Mouse (Mus musculus) embryo, embryonic 11 days (tissue): ENCODE data around the gene Ucn2.

ENCODE experiments used
- DNase-seq: peaks from one replicate; pipeline ENCODE4 v3.0.0-alpha.2; 2015

The Ucn2 gene

GRCm38 (mm10) chr9:108985710-108986109 lies at the start of gene Ucn2:
Gene Ucn2 (plus strand): TSS chr9:108986010.
- no peak for DNase-seq

- DNase-seq: peak; percentile 98
Measured at GRCm38 (mm10) chr9:108936418-108937364, 49.1 kb upstream of the Ucn2 start, which contains the start of gene Uqcrc1. Gene Uqcrc1 (plus strand): TSS chr9:108936633.

DNA sequence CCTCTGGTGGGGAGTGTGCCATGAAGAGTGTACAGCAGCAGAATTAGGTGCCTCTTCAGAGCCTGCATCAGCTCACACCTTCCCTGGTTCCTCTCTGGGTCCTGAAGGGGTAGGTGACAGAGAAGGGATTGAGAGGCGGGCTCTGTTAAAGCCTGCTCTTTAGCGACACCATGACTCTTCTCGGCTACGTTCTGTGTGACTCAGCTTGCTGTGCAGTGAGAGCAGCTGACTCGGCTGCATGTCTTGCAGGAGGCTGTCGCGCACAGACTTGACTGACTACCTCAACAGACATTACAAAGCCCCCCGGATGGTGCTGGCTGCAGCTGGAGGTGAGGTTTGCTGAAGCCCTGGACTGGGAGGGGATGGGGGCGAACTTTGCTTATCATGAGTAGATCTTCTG lies 40.7 kb upstream of the Ucn2 start:
- no peak for DNase-seq

GRCm38 (mm10) chr9:108945608-108946007 lies 40.2 kb upstream of the Ucn2 start:
- no peak for DNase-seq

DNA sequence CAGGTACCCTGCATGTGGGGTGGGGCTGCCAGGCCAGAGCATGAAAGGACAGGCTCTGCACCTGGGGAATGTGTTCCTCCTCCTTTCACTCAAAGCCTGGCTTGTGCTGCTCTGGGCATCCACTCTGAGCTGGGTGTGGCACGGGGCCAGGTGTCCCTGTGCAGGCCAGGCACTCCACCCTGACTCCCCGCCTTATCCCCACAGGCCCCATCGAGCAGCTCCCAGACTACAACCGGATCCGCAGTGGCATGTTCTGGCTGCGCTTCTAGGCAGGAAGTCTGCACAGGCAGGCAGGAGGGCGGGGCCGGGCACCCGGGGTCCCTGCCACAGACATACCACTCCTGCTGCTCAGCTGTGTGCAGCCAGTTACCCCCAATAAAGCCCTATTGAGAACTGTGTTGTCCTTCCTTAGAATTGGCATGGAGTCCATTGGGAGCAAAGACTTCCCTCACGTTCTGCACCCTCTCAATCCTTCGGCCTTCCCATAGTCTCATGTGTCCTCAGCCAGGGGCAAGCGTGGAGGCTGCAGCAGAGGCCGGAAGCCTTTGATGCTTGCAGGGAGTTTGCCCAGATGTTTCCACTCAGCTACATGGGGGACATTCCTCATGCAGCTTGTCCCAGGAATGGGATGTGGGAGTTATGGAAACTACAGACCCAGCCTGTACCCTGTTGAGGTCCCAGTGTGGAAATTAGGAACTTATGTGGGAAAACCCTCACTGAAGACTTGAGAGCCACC lies 36.4 kb upstream of the Ucn2 start:
- DNase-seq: peak; percentile 69

- DNase-seq: no peak
Measured at GRCm38 (mm10) chr9:108949967-108950728, 35.7 kb upstream of the Ucn2 start.

- DNase-seq: peak; percentile 16
Measured at GRCm38 (mm10) chr9:108953081-108953636, 32.7 kb upstream of the Ucn2 start, which contains the start of gene Col7a1. Gene Col7a1 (plus strand): TSS chr9:108953586.

DNA sequence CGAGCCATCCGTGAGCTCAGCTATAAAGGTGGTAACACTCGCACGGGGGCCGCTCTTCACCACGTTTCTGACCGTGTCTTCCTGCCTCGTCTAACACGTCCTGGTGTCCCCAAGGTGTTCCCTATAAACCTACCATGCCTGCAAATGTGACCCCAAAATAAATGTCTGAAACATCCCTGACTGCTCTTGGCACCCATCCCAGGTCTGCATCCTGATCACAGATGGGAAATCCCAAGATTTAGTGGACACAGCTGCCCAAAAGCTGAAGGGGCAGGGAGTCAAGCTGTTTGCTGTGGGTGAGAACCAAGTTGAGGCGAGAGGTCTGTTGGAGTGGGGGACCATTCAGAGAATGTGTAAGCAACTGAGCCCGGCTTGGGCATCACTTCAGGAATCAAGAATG lies 30.6 kb upstream of the Ucn2 start:
- no peak for DNase-seq

DNA sequence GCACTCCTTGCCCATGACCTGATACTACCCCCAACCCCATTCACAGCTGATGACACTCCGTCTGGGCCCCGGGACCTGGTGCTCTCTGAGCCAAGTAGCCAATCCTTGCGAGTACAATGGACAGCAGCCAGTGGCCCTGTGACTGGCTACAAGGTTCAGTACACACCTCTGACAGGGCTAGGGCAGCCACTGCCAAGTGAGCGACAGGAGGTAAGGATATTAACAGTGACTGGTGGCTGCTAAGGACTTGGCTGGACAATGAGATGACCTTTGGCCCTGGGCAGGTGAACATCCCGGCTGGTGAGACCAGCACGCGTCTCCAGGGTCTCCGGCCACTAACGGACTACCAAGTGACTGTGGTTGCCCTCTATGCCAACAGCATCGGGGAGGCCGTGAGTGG lies 30.0 kb upstream of the Ucn2 start:
- DNase-seq: no peak

- no peak for DNase-seq
Measured at GRCm38 (mm10) chr9:108963577-108963976, 22.2 kb upstream of the Ucn2 start.

- no peak for DNase-seq
Measured at GRCm38 (mm10) chr9:108964338-108964737, 21.5 kb upstream of the Ucn2 start.

DNA sequence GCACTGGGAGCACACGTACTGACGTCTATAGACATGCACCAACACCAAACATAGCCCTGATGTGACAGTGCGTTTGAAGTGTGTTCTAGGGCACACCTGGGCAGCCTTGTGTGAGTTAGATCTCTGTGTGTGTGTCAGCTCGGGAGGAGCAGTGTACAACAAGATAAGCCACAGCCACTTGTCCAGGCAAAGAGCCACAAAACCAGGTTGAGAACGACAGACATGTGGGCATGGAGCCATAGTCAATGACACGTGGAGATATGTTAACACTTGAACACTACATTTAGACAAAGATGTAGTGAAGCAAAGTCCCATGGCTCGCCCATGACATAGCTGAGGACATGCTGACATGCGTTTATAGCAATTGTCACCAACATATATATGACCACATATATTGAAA lies 15.2 kb upstream of the Ucn2 start:
- DNase-seq: no peak

DNA sequence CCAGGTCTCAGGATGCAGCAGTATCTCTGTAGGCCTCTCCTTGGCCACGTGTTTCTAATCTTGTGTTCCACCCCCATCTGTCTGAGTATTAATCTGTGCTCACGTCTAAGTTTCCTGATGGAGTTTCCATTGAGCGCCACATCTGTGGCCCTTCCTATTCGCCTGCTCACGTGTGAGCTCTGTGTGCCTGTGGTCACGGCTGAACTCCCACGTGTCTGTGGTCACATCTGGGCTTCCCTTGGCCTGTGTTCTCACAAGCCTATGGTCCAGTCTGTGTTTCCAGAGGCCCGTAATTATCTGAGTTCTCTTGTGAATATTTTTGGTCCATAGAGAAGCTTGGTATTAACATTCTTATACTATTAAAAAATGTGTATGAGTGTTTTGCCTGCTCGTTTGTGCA lies 9.3 kb upstream of the Ucn2 start:
- DNase-seq: no peak

DNA sequence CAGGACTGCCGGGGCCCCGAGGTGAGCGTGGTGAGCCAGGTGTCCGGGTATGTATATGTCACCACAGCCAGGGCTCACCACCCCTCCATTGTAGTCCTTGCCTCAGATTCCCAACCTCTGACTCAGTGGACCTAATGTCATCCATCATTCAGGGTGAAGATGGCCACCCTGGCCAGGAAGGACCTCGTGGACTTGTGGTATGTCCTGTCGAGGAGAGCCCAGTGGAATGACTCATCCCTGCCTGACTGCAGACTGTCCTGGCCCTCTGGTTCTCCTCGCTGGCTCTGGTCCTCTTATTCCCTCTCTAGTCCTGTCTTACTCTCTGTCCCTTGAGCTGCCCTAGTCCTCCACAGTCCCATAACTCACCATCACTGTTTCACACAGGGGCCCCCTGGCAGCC lies 7.8 kb upstream of the Ucn2 start:
- DNase-seq: no peak

DNA sequence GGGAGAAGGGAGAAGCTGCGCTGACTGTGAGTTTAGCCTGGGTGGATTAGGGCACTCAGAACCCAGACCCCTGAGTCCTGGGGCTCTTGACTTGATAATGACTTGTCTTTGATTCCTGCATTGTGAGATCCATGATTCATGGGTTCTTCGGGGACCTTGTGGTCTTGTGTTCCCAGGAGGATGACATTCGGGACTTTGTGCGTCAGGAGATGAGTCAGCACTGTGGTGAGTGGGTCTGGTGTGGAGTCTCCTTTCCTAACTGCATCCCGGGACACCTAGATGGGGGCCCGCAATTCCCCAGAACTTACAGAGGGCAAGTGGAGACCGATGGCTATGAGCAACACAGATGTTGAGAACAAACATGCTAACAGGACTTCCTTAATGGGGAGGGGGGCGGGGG lies 3.3 kb upstream of the Ucn2 start:
- DNase-seq: no peak

GRCm38 (mm10) chr9:108983209-108983608 lies 2.6 kb upstream of the Ucn2 start:
- DNase-seq: no peak

GRCm38 (mm10) chr9:108987704-108988350 lies 2.0 kb downstream of the Ucn2 start:
- peak; percentile 45 for DNase-seq

GRCm38 (mm10) chr9:108989802-108990461 lies 4.1 kb downstream of the Ucn2 start:
- DNase-seq: no peak

DNA sequence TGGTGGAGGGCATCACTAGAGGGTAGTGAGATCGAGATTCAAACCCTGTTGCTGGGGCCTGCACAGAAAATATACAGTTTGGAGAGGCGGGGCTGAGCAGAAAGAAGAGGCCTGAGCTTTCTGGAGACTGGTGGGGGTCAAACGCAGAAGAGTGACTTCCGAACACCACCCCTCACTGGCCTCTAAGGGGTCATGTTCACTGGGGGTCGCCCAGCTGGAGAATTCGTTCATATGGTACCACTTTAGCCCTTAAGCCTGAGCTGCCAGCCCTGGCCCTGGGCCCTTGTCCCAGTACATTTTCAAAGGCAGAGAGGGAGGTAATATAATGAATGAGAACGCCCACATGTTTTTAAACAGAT lies 4.6 kb downstream of the Ucn2 start:
- peak; percentile 34 for DNase-seq

DNA sequence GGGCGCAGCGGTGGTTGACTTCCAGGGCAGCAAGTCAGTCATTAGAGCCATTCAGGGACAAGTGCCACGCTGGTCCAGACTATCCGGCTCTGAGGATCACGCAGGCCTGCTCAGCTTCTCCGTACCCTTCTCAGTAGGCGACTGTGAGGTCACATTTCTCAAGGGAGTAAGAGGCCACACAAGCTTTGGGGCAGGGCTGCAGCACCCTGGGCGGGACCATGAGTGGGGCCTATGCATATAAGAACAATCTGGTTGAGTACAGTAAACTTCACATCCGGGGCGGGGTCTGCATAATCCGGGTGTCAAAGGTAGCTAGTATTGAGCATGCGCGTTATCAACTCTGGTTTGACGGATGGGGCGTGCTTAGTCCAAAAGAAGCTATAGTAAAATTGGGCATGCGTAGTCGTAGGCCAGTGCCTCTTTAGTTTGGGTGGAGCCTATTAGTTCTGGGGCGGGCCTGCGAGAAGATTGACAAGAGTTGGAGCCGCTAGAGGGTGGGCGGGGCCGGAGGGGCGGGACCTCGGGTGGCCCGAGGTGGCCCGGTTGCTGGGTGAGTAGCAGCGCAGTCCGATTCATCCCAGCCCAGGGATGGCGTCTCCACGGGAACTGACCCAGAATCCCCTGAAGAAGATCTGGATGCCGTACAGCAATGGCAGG lies 5.7 kb downstream of the Ucn2 start, which contains the start of gene Pfkfb4:
TSS of gene Pfkfb4 (plus strand) at position 351 of the 657 bp plus-strand sequence.
- peak; percentile 99 for DNase-seq

DNA sequence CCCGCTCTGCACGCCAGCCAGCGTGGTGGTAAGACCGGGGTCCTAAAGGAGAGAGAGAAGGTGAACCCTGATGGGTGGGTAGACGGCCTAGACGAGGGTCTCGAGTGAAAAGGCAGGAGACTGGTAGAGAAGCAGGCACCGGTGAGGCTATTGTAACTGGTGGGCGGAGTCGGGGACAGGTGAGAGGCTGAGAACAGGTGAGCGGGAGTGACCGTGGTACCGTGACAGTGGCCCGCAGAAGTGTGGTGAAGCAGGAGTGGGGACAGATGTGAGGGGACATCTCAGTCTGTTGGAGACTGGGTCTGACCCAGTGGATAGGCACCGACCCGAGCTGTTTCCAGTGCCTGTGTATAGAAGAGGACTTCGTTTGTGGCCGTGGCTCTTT lies 6.3 kb downstream of the Ucn2 start:
- DNase-seq: no peak
